Mouse (Mus musculus) neural tube, embryonic 15.5 days (tissue): Measurements from ENCODE around the gene E130116L18Rik. TPM values are rescaled to one million over a fixed set of nuclear protein-coding genes. Genes with fewer than 3 reads are reported as not detected.

ENCODE experiments used
- ATAC-seq: fragments of 200-750 bp; cut with Nextera tagmentation; 2 replicates; pipeline ENCODE4 v1.8.0; 2017; ENCODE audit warnings: mild to moderate bottlenecking, moderate TSS enrichment, moderate library complexity; ENCODE audit not compliant: low FRiP score
- H3K27ac ChIP-seq: fragments of 300-500 bp; sonication (generic); replicated peaks from 2 replicates; pipeline ENCODE4 v1.5.1; 2015; ENCODE audit warnings: mild to moderate bottlenecking, inconsistent platforms
- H3K27me3 ChIP-seq: fragments of 300-500 bp; sonication (generic); replicated peaks from 2 replicates; pipeline ENCODE4 v1.6.1; 2015; ENCODE audit warnings: inconsistent platforms
- H3K36me3 ChIP-seq: fragments of 300-500 bp; sonication (generic); 2 replicates; pipeline ENCODE4 v1.6.1; 2015; ENCODE audit warnings: inconsistent platforms
- H3K4me1 ChIP-seq: fragments of 300-500 bp; sonication (generic); 2 replicates; pipeline ENCODE4 v1.6.1; 2015; ENCODE audit warnings: inconsistent platforms
- H3K4me2 ChIP-seq: fragments of 300-500 bp; sonication (generic); 2 replicates; pipeline ENCODE4 v1.6.1; 2015; ENCODE audit warnings: inconsistent platforms, mild to moderate bottlenecking, moderate library complexity
- H3K4me3 ChIP-seq: fragments of 300-500 bp; sonication (generic); replicated peaks from 2 replicates; pipeline ENCODE4 v1.5.1; 2015; ENCODE audit warnings: mild to moderate bottlenecking, inconsistent platforms
- H3K9ac ChIP-seq: fragments of 300-500 bp; sonication (generic); replicated peaks from 2 replicates; pipeline ENCODE4 v1.6.1; 2015; ENCODE audit warnings: mild to moderate bottlenecking, inconsistent platforms
- H3K9me3 ChIP-seq: fragments of 300-500 bp; sonication (generic); replicated peaks from 2 replicates; pipeline ENCODE4 v1.6.1; 2016; ENCODE audit warnings: inconsistent platforms
- WGBS: fragments of 180-500 bp; shearing (Covaris S2); methylation state at CpG from one replicate; pipeline ENCODE4 v1.1.7; 2015; ENCODE audit warnings: mixed read lengths; 5-methylcytosine and 5-hydroxymethylcytosine counted together
- polyA plus RNA-seq: library from polyadenylated mRNA; unstranded; fragments of >200 nt; fragmentation: Nextera tagmentation; extraction: Ambion mirVana; gene quantifications from 2 replicates; pipeline ENCODE4 v1.2.1, GENCODE M21; 2015

Gene E130116L18Rik
- polyA plus RNA-seq: not detected in 2 replicates

DNA sequence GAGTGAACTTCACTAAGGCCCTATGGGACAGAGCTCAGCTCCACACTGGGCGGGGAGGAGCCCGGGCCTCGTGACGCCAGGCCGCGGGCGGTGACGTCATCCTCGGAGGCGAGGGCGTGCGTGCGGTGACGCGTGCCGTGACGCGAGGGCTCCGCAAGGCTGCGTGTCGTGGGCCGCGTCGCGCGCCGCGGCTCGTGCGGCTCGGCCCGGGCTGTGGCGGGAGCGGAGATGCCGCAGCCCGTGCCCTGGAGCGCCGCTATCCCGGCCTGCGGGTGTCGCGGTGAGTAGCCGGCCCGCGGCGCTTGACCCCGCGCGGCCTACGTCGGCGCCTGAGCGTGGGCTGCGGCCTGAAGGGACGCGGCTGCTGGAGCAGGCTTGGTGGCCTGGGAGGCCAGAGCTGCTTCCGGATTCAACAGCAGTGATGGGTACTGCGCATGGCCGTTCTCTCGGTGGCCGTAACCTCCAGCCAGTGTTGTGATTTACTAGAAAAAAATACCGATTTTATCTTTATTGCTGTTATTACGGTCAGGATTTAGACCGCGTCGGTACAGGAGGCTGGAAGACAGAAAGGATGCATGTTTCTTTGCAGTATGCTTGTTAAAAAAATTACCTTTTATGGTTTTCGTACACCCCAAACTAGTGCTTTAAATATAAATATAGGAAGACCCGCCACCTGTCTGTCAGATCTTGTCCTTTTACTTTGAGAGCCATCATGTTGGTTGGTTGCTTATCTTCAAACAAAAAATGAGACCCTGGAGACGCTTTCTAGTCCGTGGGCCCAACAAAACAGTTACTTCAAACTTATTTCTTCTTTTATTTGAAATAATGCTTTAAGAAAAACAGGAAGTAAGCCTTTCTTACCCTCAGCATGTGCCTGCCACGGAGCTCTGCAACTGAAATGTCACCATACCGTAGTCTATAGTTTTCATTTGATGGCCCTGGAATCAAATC lies at the start of gene E130116L18Rik:
Gene E130116L18Rik, minus strand, starts transcription at position 402 of the 951 bp plus-strand sequence.
- 3% methylated on average over 71 of the region's 72 CpGs for WGBS
- Histone ChIP-seq H3K9me3 (no peaks in the 10 kb centered on the region), H3K4me3 (peak within 1 kb of the TSS; percentile 78), H3K27ac (peak within 1 kb of the TSS; percentile 93), H3K36me3 (no peaks in the 10 kb centered on the region), H3K4me2 (peak within 1 kb of the TSS; percentile 63), H3K27me3 (no peaks in the 10 kb centered on the region), H3K4me1 (peaks cover 12% of the 10 kb centered on the region), H3K9ac (peak within 1 kb of the TSS; percentile 85)
- ATAC-seq: peak; percentile 98

DNA sequence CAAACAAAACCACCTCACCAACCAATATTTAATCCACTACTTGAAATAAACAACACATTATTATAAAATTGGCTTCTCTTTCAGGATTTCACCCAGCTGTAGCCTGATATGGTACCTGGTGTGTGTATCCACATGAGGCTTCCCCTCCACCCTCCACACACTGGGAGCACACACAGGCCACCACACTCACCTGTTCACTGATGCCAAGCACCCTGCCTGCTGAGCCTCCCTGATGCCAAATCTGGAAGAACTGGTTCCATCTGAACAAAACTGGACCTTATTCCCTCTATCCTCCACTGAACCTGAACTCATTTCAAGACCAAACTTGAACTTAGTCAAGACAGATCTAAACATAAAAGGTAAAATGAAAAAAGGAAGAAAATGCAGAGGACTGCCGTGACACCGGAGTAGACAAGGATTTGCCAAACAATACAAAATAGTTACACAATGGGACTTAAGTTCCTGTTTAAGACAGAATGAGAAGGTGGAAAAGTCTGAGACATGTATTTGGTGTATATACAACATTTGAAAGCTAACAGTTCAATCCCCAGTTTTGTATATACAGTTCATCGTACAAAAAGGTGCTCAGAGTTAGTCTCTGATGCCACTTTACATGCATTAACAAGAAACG lies 45.4 kb upstream of the E130116L18Rik start:
- no peaks in the 10 kb centered on the region for H3K9me3 ChIP-seq
- no peak for ATAC-seq
- H3K4me3 ChIP-seq: no peak overlapping the region
- H3K4me1 ChIP-seq: no peaks in the 10 kb centered on the region
- no peaks in the 10 kb centered on the region for H3K27me3 ChIP-seq
- H3K27ac ChIP-seq: no peak overlapping the region
- H3K4me2 ChIP-seq: no peak overlapping the region
- no peak overlapping the region for H3K9ac ChIP-seq
- WGBS: 95% methylated on average over 4 of the region's 4 CpGs
- peaks cover 74% of the 10 kb centered on the region for H3K36me3 ChIP-seq

DNA sequence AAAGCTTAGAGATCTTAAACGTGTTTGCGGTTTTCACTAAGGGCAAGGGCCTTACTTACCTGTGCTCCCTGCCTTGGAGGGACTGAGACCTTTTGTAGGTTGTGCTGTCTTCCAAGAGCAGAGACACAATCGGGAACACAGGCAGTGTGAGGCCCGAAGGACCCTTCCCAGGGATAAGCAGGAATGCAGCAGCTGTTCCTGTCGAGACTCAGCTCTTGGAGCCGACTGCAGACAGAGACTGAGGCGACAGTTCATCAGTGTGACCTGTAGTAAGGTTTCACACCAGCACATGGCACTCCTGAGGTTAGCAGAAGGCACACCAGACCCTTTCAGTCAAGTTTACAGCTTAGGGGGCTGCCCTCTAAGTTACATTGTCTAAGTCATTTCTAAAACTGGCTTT lies 39.3 kb upstream of the E130116L18Rik start:
- 87% methylated on average over 7 of the region's 7 CpGs for WGBS
- no peaks in the 10 kb centered on the region for H3K4me1 ChIP-seq
- H3K9ac ChIP-seq: no peak overlapping the region
- no peaks in the 10 kb centered on the region for H3K9me3 ChIP-seq
- no peak overlapping the region for H3K4me2 ChIP-seq
- no peak overlapping the region for H3K4me3 ChIP-seq
- H3K36me3 ChIP-seq: peaks cover 84% of the 10 kb centered on the region
- no peak for ATAC-seq
- no peaks in the 10 kb centered on the region for H3K27me3 ChIP-seq
- no peak overlapping the region for H3K27ac ChIP-seq

DNA sequence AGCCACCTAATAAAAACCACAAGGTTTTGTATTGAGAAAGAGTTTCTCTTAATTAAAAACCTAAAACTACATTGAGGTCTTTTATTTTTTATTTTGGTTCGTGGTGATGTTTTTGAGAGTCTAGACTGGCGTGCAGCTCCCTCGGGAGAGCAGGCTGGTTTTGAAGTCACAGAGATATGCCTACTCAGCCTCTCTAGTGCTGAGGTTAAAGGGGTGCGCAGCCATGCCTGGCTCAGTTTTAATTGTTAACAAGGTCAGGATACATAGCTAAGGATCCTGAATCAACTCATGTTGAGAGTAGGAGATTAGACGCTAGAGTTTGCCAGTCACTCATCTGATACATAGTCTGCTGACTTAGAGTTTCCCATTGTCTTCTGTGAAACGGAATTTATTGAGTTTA lies 38.5 kb upstream of the E130116L18Rik start:
- Histone ChIP-seq H3K9ac (no peak overlapping the region), H3K4me3 (no peak overlapping the region), H3K4me2 (no peak overlapping the region), H3K4me1 (no peaks in the 10 kb centered on the region), H3K27ac (no peak overlapping the region), H3K27me3 (no peaks in the 10 kb centered on the region), H3K36me3 (peaks cover 86% of the 10 kb centered on the region), H3K9me3 (no peaks in the 10 kb centered on the region)
- no peak for ATAC-seq
- 86% methylated on average over 6 of the region's 6 CpGs for WGBS

DNA sequence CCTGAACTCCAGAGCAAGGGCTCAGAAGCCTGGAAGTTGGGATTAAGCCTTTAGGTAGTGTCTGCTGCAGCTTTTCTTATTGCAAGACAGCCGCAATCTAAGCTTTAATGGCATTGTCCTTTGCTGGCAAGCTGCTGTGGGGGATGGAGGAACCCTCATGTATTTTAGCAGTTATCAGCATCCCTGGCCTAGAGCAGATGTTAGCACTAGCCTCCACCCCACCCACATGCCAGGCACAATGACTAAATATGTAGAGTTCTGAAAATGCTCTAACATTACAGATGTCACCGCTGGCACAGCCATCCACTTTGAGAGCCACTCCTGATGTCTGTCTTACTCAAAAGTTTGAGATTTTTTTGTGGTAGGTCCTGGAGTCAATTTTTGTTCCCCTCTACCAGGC lies 33.7 kb upstream of the E130116L18Rik start:
- no peaks in the 10 kb centered on the region for H3K27me3 ChIP-seq
- H3K4me3 ChIP-seq: no peak overlapping the region
- 89% methylated on average over 2 of the region's 2 CpGs for WGBS
- no peak for ATAC-seq
- no peak overlapping the region for H3K9ac ChIP-seq
- H3K27ac ChIP-seq: no peak overlapping the region
- H3K36me3 ChIP-seq: peaks cover 88% of the 10 kb centered on the region
- H3K4me2 ChIP-seq: no peak overlapping the region
- no peaks in the 10 kb centered on the region for H3K4me1 ChIP-seq
- no peaks in the 10 kb centered on the region for H3K9me3 ChIP-seq

DNA sequence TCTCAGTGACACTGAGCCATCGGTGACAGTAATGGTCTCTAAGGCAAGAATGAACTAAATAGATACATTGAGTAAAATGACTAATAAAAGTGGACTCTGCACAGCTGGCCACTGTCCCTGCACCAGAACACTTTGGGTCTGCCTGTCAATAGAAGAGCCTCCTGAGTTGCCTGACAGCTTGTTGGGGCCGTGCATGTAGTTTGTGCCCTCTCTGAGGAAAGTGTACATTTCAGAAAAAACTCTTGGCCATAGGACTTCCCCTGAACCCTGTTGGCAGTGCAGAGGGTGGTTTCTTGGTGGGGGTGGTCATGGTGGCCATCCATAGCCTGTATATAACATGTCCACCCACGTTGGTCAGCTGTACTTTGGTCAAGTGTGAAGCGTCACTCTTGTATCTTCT lies 31.5 kb upstream of the E130116L18Rik start:
- 94% methylated on average over 4 of the region's 4 CpGs for WGBS
- Histone ChIP-seq H3K9ac (no peak overlapping the region), H3K4me1 (no peaks in the 10 kb centered on the region), H3K4me2 (no peak overlapping the region), H3K9me3 (no peaks in the 10 kb centered on the region), H3K27me3 (no peaks in the 10 kb centered on the region), H3K36me3 (peaks cover 93% of the 10 kb centered on the region), H3K4me3 (no peak overlapping the region), H3K27ac (no peak overlapping the region)
- ATAC-seq: no peak

DNA sequence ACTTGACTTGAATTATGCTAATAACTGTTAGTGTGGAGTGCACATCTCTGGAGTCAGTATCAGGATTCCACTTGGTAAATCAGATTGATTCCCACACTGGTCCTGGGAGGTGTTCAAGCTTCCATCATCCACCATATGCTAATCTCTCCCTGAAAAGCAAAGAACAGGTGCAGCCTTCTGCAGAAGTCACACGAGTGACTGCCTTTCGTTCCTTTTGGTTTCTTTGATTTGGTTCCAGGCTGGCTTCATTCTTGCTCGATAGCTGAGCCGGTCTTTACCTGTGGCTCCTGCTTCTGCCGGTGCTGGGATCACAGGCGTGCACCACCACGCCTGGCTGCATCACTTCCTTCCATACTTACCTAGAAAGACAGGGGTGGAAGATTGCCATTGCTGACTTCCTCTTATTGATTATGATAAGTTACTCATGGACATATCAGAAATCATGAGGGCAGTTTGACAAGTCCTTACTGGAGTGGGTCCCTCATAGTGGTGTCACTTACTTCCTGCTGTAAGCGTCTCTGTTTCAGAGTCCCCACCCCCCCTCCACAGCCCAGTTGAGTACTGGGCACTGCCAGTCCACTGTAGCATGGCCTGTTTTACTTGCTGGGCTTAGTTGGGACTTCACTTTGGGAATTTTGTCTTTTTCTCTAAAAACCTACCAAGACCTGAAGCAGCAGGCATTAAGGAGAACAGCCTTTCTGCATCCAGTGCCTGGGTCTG lies 30.0 kb upstream of the E130116L18Rik start:
- Histone ChIP-seq H3K27me3 (no peaks in the 10 kb centered on the region), H3K4me3 (no peak overlapping the region), H3K9ac (no peak overlapping the region), H3K4me1 (no peaks in the 10 kb centered on the region), H3K36me3 (peaks cover 87% of the 10 kb centered on the region), H3K9me3 (no peaks in the 10 kb centered on the region), H3K27ac (no peak overlapping the region), H3K4me2 (no peak overlapping the region)
- 96% methylated on average over 8 of the region's 8 CpGs for WGBS
- ATAC-seq: no peak

DNA sequence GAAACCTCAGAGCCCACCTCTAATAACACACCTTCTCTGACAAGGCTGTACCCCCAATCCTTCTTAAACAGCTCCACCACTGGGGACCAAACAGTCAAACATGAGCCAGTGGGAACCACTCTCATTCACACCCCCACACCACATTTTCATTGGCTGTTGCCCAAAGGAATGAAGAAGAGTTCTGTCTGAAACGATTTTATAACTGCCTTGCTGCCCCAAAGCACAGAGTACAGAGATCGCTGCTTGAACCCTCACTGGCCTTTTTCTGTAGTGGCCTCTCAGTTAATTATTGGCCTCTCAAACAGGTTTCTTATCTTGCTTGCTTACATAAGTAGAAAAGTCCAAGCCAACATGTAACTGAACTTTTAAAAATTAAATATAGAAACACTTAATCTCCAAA lies 29.5 kb upstream of the E130116L18Rik start:
- no peak overlapping the region for H3K4me3 ChIP-seq
- no peaks in the 10 kb centered on the region for H3K27me3 ChIP-seq
- no peak for ATAC-seq
- H3K9me3 ChIP-seq: no peaks in the 10 kb centered on the region
- peaks cover 81% of the 10 kb centered on the region for H3K36me3 ChIP-seq
- H3K4me1 ChIP-seq: no peaks in the 10 kb centered on the region
- H3K9ac ChIP-seq: no peak overlapping the region
- H3K27ac ChIP-seq: no peak overlapping the region
- WGBS: 83% methylated on average over 2 of the region's 2 CpGs
- H3K4me2 ChIP-seq: no peak overlapping the region

DNA sequence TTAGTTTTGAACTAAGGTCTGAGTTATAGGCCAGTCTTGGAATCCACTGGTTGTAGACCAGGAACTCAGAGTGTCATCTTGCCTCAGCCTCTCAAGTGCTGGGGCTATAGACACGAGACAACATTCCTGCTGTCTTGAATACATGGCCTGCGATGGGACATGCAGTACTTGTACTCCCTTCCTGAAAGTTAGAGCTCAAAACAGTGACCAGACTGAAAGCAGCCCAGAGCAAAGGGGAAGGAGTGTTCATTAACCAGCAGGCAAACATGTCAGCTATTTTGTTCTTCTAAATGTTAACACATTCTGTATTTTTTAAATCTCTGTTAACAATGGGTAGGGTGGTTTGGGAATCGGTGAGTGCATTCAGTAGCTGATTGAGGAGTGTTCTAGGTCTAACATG lies 24.1 kb upstream of the E130116L18Rik start:
- no peak for ATAC-seq
- H3K4me2 ChIP-seq: no peak overlapping the region
- no peaks in the 10 kb centered on the region for H3K27me3 ChIP-seq
- no peak overlapping the region for H3K9ac ChIP-seq
- no peak overlapping the region for H3K27ac ChIP-seq
- WGBS: 82% methylated on average over 3 of the region's 3 CpGs
- H3K9me3 ChIP-seq: no peaks in the 10 kb centered on the region
- H3K36me3 ChIP-seq: peaks cover 33% of the 10 kb centered on the region
- H3K4me3 ChIP-seq: no peak overlapping the region
- H3K4me1 ChIP-seq: no peaks in the 10 kb centered on the region

DNA sequence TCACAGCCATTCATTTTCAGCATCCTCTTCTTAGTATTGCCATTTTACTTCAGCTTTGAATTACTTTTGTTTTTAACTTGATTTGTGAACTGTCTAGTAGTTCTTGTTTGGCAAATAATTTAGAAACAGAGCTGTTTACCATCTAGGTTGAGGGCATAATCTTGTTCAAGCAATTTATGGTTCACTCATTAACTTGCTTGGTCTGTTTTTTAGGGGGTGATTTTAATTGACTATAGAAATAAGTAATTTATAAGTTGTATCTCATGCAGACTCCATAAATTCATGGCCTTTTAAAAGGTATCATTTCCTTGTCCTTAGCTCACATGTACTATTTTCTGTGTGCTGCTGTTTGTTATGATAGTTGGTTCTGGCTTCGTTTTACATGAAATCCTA lies 23.5 kb upstream of the E130116L18Rik start:
- H3K9ac ChIP-seq: no peak overlapping the region
- H3K27ac ChIP-seq: no peak overlapping the region
- H3K4me3 ChIP-seq: no peak overlapping the region
- H3K36me3 ChIP-seq: peaks cover 27% of the 10 kb centered on the region
- H3K4me1 ChIP-seq: no peaks in the 10 kb centered on the region
- WGBS: 83% methylated on average over 1 of the region's 1 CpGs
- H3K9me3 ChIP-seq: no peaks in the 10 kb centered on the region
- no peak for ATAC-seq
- H3K4me2 ChIP-seq: no peak overlapping the region
- no peaks in the 10 kb centered on the region for H3K27me3 ChIP-seq

DNA sequence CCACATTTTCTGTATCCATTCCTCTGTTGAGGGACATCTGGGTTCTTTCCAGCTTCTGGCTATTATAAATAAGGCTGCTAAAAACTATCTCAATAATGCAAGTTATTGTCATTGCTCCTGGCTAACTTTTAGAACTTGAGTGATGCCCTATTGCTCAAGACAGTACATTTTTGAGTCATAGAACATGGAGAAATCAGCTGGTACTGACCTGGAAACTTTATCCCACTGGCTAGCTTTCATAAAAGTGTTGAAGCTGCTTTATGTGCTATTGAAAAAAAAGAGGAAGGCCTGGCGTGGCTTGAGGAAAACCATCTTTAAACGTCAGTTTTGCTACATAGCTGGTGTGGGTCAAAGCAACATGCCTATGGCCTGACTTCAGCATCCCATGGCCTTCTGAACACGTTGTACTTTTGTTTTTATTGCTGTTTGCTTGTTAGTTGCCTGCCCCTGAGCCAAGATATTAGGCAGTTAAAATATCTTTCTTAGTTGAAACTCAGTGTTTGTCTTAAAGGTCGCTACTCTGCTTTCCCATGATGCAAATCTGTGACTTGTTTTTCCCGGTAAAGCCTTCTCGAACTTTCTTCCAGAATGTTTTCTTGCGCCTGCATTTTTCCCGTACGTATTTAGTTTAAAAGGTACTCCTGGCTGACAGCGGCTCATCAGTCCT lies 23.0 kb upstream of the E130116L18Rik start:
- H3K4me1 ChIP-seq: no peaks in the 10 kb centered on the region
- H3K27me3 ChIP-seq: no peaks in the 10 kb centered on the region
- 89% methylated on average over 10 of the region's 10 CpGs for WGBS
- no peak overlapping the region for H3K27ac ChIP-seq
- ATAC-seq: no peak
- H3K36me3 ChIP-seq: peaks cover 22% of the 10 kb centered on the region
- H3K4me2 ChIP-seq: no peak overlapping the region
- H3K4me3 ChIP-seq: no peak overlapping the region
- no peaks in the 10 kb centered on the region for H3K9me3 ChIP-seq
- no peak overlapping the region for H3K9ac ChIP-seq
